Mouse (Mus musculus) G1E (cell line): ENCODE measurements around the gene 1700037H04Rik. TPM values are rescaled to one million over a fixed set of nuclear protein-coding genes. Genes with fewer than 3 reads are reported as not detected.
"Not testable (repeated sequence)": the region's sequence is repeated elsewhere in the genome, so short reads cannot be mapped to it uniquely, and the experiment has no call there.

ENCODE experiments used
- ATAC-seq: 2 replicates; pipeline ENCODE4 v1.8.0; 2016; ENCODE audit warnings: mild to moderate bottlenecking; ENCODE audit not compliant: insufficient number of reproducible peaks, poor library complexity, low FRiP score, severe bottlenecking; ENCODE audit errors: extremely low read depth
- DNase-seq: peaks from one replicate; pipeline ENCODE4 v3.0.0; 2012; ENCODE audit warnings: low spot score
- H3K27me3 ChIP-seq: 2 replicates; pipeline ENCODE4 v1.6.1; 2012; ENCODE audit warnings: mild to moderate bottlenecking, low read length, inconsistent platforms; ENCODE audit not compliant: insufficient read depth
- H3K36me3 ChIP-seq: replicated peaks from 2 replicates; pipeline ENCODE3; 2012; ENCODE audit warnings: mild to moderate bottlenecking, inconsistent platforms
- H3K4me1 ChIP-seq: 2 replicates; pipeline ENCODE4 v1.6.1; 2012; ENCODE audit warnings: low read depth, low read length, inconsistent platforms, mixed read lengths; ENCODE audit not compliant: insufficient read depth
- H3K4me3 ChIP-seq: 2 replicates; pipeline ENCODE4 v1.5.1; 2012; ENCODE audit warnings: low read depth, mild to moderate bottlenecking, inconsistent platforms, low read length, moderate library complexity, mixed read lengths
- H3K9me3 ChIP-seq: replicated peaks from 2 replicates; pipeline ENCODE4 v1.6.1; 2012; ENCODE audit warnings: inconsistent platforms
- CTCF ChIP-seq: IDR thresholded peaks from 2 replicates; pipeline ENCODE4 v1.5.1; 2012; ENCODE audit warnings: low read depth, low read length, inconsistent platforms, mixed read lengths
- GATA1 ChIP-seq: IDR thresholded peaks from 2 replicates; pipeline ENCODE4 v1.6.1; 2012; ENCODE audit warnings: borderline replicate concordance, low read length, inconsistent platforms, mixed read lengths
- GATA2 ChIP-seq: IDR thresholded peaks from 2 replicates; pipeline ENCODE4 v1.6.1; 2012; ENCODE audit warnings: low read depth, low read length, inconsistent platforms, borderline replicate concordance
- POLR2AphosphoS5 ChIP-seq: IDR thresholded peaks from 2 replicates; pipeline ENCODE4 v1.6.1; 2012; ENCODE audit warnings: low read depth, low read length, inconsistent platforms; ENCODE audit not compliant: insufficient replicate concordance
- TAL1 ChIP-seq: conservative IDR thresholded peaks from 2 replicates; pipeline ENCODE4 v1.6.1; 2012; ENCODE audit warnings: low read depth, low read length, inconsistent platforms, mixed read lengths
- polyA plus RNA-seq: library from polyadenylated mRNA; stranded (reverse); fragments of >175 nt; gene quantifications from 2 replicates; pipeline ENCODE4 v1.2.3, GENCODE M21; 2012
- total RNA-seq, 2 experiments: library from RNA; stranded (forward) in 1 of 2; stranded (reverse) in 1 of 2; fragments of 200-1000 nt in 1 of 2; fragments of >200 nt in 1 of 2; fragmentation: Nextera tagmentation in 1 of 2; gene quantifications; 2 replicates each; pipeline ENCODE4 v1.2.3; 2014 to 2017

Gene 1700037H04Rik
- total and polyA plus RNA-seq, 3 experiments = 30.2 to 155 (median 98.7) TPM

GRCm38 (mm10) chr2:131118968-131119574 is 40.8 kb downstream of the 1700037H04Rik start:
- Histone ChIP-seq H3K27me3 (peaks cover 15% of the 10 kb centered on the region), H3K9me3 (no peaks in the 10 kb centered on the region), H3K4me1 (peaks cover 5% of the 10 kb centered on the region), H3K36me3 (no peaks in the 10 kb centered on the region), H3K4me3 (no peak overlapping the region)
- ATAC-seq = no peak
- DNase-seq = no peak
- TF ChIP-seq CTCF (no peak), TAL1 (no peak), GATA1 (no peak), GATA2 (no peak), POLR2AphosphoS5 (no peak)

- ATAC-seq (no peak), DNase-seq (no peak)
- no peaks in the 10 kb centered on the region for H3K4me1 ChIP-seq
- no peak overlapping the region for H3K4me3 ChIP-seq
- H3K9me3 ChIP-seq = no peaks in the 10 kb centered on the region
- H3K27me3 ChIP-seq = peaks cover 51% of the 10 kb centered on the region
- no peaks in the 10 kb centered on the region for H3K36me3 ChIP-seq
- TF ChIP-seq GATA1 (no peak), GATA2 (no peak)
These were observed 53.9 kb downstream of the 1700037H04Rik start for GRCm38 (mm10) chr2:131105989-131106388.

DNA sequence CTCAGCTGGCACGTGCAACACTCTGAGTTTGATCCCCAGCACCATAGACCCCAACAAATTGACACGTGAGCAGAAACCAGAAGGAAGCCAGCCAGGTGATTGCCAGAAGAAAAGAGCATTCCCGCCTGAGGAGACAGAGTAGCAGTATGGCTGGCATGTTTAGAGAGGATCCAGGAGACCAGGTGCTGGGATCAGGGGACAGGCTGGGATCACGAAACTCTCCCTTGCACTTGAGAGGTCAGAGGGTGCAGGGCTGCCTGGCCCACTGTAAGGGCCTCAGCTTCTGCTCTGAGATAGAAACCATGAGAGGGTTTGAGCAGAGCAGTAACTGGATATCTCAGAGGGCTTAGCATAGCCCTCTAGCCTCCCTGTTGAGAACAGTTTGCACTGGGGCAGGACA is 54.8 kb downstream of the 1700037H04Rik start:
- H3K27me3 ChIP-seq = peaks cover 43% of the 10 kb centered on the region
- not testable (repeated sequence) for H3K4me3 ChIP-seq, H3K36me3 ChIP-seq, H3K4me1 ChIP-seq, DNase-seq, H3K9me3 ChIP-seq, ATAC-seq

DNA sequence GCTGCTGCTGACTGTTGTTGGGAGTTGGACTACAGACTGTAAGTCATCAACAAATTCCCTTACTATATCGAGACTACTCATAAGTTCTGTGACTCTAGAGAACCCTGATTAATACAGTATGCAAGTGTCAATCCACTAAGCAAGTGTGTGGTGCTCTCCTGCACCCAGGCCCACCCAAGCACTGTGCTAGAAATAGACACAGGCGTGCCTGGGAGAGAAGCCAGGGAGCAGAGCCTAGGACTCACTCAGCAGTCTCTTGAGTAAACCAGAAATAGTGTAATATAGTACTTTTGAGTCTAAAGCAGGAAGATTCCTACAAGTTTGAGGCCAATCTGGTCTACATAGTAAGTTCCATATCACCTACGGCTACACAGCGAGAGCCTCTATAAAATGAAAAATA is 55.9 kb downstream of the 1700037H04Rik start:
- TF ChIP-seq TAL1 (no peak), POLR2AphosphoS5 (no peak), GATA1 (no peak), CTCF (no peak), GATA2 (no peak)
- Histone ChIP-seq H3K9me3 (no peaks in the 10 kb centered on the region), H3K4me3 (no peak overlapping the region), H3K36me3 (no peaks in the 10 kb centered on the region), H3K4me1 (no peaks in the 10 kb centered on the region), H3K27me3 (peaks cover 41% of the 10 kb centered on the region)
- DNase-seq (no peak), ATAC-seq (no peak)

- Histone ChIP-seq H3K27me3 (peaks cover 29% of the 10 kb centered on the region), H3K9me3 (no peaks in the 10 kb centered on the region), H3K36me3 (no peaks in the 10 kb centered on the region), H3K4me3 (no peak overlapping the region), H3K4me1 (peaks cover 7% of the 10 kb centered on the region)
- no peak for TF ChIP-seq POLR2AphosphoS5
- no peak for TF ChIP-seq TAL1
- no peak for TF ChIP-seq CTCF
- TF ChIP-seq GATA2 = no peak
- no peak for TF ChIP-seq GATA1
- ATAC-seq (no peak), DNase-seq (no peak)
These were observed 58.4 kb downstream of the 1700037H04Rik start for GRCm38 (mm10) chr2:131101530-131101929.

DNA sequence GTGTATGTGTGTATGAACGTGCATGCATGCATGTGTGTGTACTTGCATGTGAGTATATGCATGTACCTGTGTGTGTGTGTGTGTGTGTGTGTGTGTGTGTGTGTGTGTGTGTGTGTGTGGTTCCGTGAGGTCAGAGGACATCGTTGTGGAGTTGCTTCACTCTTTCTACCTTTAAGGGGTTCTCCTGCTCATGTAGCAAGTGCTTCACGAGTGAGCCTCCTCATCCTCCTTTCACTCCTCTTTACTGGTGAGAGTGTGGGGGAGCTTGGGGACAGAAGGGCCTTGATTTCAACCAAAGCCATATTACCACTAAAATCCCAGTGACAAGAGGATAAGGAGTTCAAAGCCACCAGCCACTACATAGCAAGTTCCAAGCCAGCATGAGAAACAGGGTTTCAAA is 62.8 kb downstream of the 1700037H04Rik start:
- Histone ChIP-seq H3K9me3 (no peaks in the 10 kb centered on the region), H3K4me1 (peaks cover 20% of the 10 kb centered on the region), H3K36me3 (no peaks in the 10 kb centered on the region), H3K4me3 (peak overlapping the region; percentile 20; the same call in 1 of the 2 replicates), H3K27me3 (peaks cover 8% of the 10 kb centered on the region)
- DNase-seq (no peak), ATAC-seq (no peak)
- no peak for TF ChIP-seq POLR2AphosphoS5
- TF ChIP-seq TAL1 = no peak
- TF ChIP-seq GATA2 = no peak
- no peak for TF ChIP-seq GATA1
- TF ChIP-seq CTCF = no peak

Other genes starting within 250 kb of the 1700037H04Rik start
- not detected in 2 replicates for gene Gfra4, start 117.0 kb downstream of the 1700037H04Rik start, total RNA-seq (2014; fragmentation: Nextera tagmentation)
- gene Gfra4, start 117.0 kb downstream of the 1700037H04Rik start, total RNA-seq (2017) = not detected in 2 replicates
- not detected in 2 replicates for gene Gfra4, start 117.0 kb downstream of the 1700037H04Rik start, polyA plus RNA-seq
- not detected in 2 replicates for gene Adam33, start 96.3 kb downstream of the 1700037H04Rik start, total RNA-seq (2014; fragmentation: Nextera tagmentation)
- 0.06 and 0.27 TPM in 2 replicates for gene Adam33, start 96.3 kb downstream of the 1700037H04Rik start, total RNA-seq (2017)
- not detected in 2 replicates for gene Adam33, start 96.3 kb downstream of the 1700037H04Rik start, polyA plus RNA-seq
- not detected in 2 replicates for gene Siglec1, start 73.3 kb downstream of the 1700037H04Rik start, total RNA-seq (2014; fragmentation: Nextera tagmentation)
- gene Siglec1, start 73.3 kb downstream of the 1700037H04Rik start, total RNA-seq (2017) = 0.06 and 0.16 TPM in 2 replicates
- gene Siglec1, start 73.3 kb downstream of the 1700037H04Rik start, polyA plus RNA-seq = not detected in 2 replicates
- gene Hspa12b, start 32.8 kb downstream of the 1700037H04Rik start, total RNA-seq (2014; fragmentation: Nextera tagmentation) = 0.83 and 0.98 TPM in 2 replicates
- 1.8 and 2.2 TPM in 2 replicates for gene Hspa12b, start 32.8 kb downstream of the 1700037H04Rik start, total RNA-seq (2017)
- 2.9 TPM in 2 replicates for gene Hspa12b, start 32.8 kb downstream of the 1700037H04Rik start, polyA plus RNA-seq
- gene Gm11037, start 26.6 kb downstream of the 1700037H04Rik start, total RNA-seq (2014; fragmentation: Nextera tagmentation) = not detected in 2 replicates
- not detected in 2 replicates for gene Gm11037, start 26.6 kb downstream of the 1700037H04Rik start, total RNA-seq (2017)
- not detected in 2 replicates for gene Gm11037, start 26.6 kb downstream of the 1700037H04Rik start, polyA plus RNA-seq
- gene Cenpb, start 20.0 kb upstream of the 1700037H04Rik start, total RNA-seq (2014; fragmentation: Nextera tagmentation) = 4.5 and 5.6 TPM in 2 replicates
- gene Cenpb, start 20.0 kb upstream of the 1700037H04Rik start, total RNA-seq (2017) = 7.4 and 8.6 TPM in 2 replicates
- gene Cenpb, start 20.0 kb upstream of the 1700037H04Rik start, polyA plus RNA-seq = 29.5 and 35.4 TPM in 2 replicates
- gene Cdc25b, start 26.9 kb upstream of the 1700037H04Rik start, total RNA-seq (2014; fragmentation: Nextera tagmentation) = 14.0 and 85.9 TPM in 2 replicates
- gene Cdc25b, start 26.9 kb upstream of the 1700037H04Rik start, total RNA-seq (2017) = 12.6 and 14.2 TPM in 2 replicates
- gene Cdc25b, start 26.9 kb upstream of the 1700037H04Rik start, polyA plus RNA-seq = 6.0 and 7.0 TPM in 2 replicates
- gene Spef1, start 27.2 kb upstream of the 1700037H04Rik start, total RNA-seq (2014; fragmentation: Nextera tagmentation) = 5.6 TPM in 1 of 2 replicates, not detected in the other
- gene Spef1, start 27.2 kb upstream of the 1700037H04Rik start, total RNA-seq (2017) = 1.4 and 1.9 TPM in 2 replicates
- 0.75 and 0.78 TPM in 2 replicates for gene Spef1, start 27.2 kb upstream of the 1700037H04Rik start, polyA plus RNA-seq
- gene Ap5s1, start 47.0 kb upstream of the 1700037H04Rik start, total RNA-seq (2014; fragmentation: Nextera tagmentation) = 5.1 and 31.3 TPM in 2 replicates
- gene Ap5s1, start 47.0 kb upstream of the 1700037H04Rik start, total RNA-seq (2017) = 5.1 and 5.2 TPM in 2 replicates
- 3.3 and 8.4 TPM in 2 replicates for gene Ap5s1, start 47.0 kb upstream of the 1700037H04Rik start, polyA plus RNA-seq
- 18.8 and 21.2 TPM in 2 replicates for gene Mavs, start 74.0 kb upstream of the 1700037H04Rik start, total RNA-seq (2014; fragmentation: Nextera tagmentation)
- 12.2 and 13.9 TPM in 2 replicates for gene Mavs, start 74.0 kb upstream of the 1700037H04Rik start, total RNA-seq (2017)
- gene Mavs, start 74.0 kb upstream of the 1700037H04Rik start, polyA plus RNA-seq = 2.3 and 5.6 TPM in 2 replicates
- 79.5 and 101 TPM in 2 replicates for gene Pank2, start 102.4 kb upstream of the 1700037H04Rik start, total RNA-seq (2014; fragmentation: Nextera tagmentation)
- 53.3 and 57.4 TPM in 2 replicates for gene Pank2, start 102.4 kb upstream of the 1700037H04Rik start, total RNA-seq (2017)
- gene Pank2, start 102.4 kb upstream of the 1700037H04Rik start, polyA plus RNA-seq = 14.9 and 22.6 TPM in 2 replicates
- 0.29 and 1.2 TPM in 2 replicates for gene Rnf24, start 192.8 kb upstream of the 1700037H04Rik start, total RNA-seq (2014; fragmentation: Nextera tagmentation)
- gene Rnf24, start 192.8 kb upstream of the 1700037H04Rik start, total RNA-seq (2017) = 0.93 and 1.8 TPM in 2 replicates
- 0.44 and 0.69 TPM in 2 replicates for gene Rnf24, start 192.8 kb upstream of the 1700037H04Rik start, polyA plus RNA-seq